Mouse (Mus musculus): ENCODE results near the gene Tnrc6c.

DNA sequence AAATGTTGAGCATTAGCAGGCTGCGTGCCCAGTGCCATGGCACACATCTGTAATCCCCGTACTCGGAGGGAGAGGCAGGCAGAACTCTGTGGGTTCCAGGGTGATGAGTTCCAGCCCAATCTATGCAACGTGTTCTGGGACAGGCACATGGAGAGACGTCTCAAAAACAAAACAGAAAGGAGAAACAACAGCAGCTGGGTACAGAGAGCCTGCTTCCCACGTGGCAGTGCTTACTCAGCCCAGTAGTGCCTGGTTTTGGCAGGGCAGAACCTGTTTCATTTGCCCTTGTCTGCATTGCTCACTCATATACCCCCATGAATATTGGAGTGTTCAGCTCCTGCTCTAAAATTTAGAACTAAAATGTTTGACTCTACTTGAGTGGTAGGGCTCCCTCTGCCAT lies 97.5 kb downstream of the Tnrc6c start:
- TF ChIP-seq CTCF (IDR thresholded peaks at IDR 0.05; ENCODE audit: borderline replicate concordance, insufficient read depth, low read length) (no peak), POLR2A (IDR thresholded peaks at IDR 0.05; ENCODE audit: low read depth, low read length) (no peak)

All from embryonic fibroblast, embryonic 13.5 days (primary cell).